Comparison of ENCODE assay signal across 8 mouse cellular contexts in genomic region chr6:52160511-52161335, GRCm38 (mm10). TPM values are rescaled to one million over a fixed set of nuclear protein-coding genes. Genes with fewer than 3 reads are reported as not detected.
A peak's percentile ranks its signal among the peaks of the same experiment; 100 is the strongest.
DNase-seq lines count a peak whose midpoint lies in the region; ATAC-seq and TF ChIP-seq lines count a peak whose summit lies in the region.

No protein-coding gene starts in this region.

- under 1% methylated on average over 30 of the region's 30 CpGs for WGBS in forebrain, embryonic 11.5 days
- 1% methylated on average over 30 of the region's 30 CpGs for WGBS in forebrain, embryonic 15.5 days
- 2% methylated on average over 30 of the region's 30 CpGs for WGBS in intestine, embryonic 15.5 days
- WGBS in liver, postnatal 0 days (ENCODE audit: insufficient replicate concordance): 15% methylated on average over 30 of the region's 30 CpGs

- no peak for TF ChIP-seq EP300 in liver, postnatal 0 days (IDR thresholded peaks at IDR 0.05; ENCODE audit: low read depth)

- ATAC-seq in forebrain, embryonic 11.5 days (replicated peaks; ENCODE audit: low FRiP score): no peak
- ATAC-seq in forebrain, embryonic 15.5 days (replicated peaks): no peak
- peak; percentile 29 for ATAC-seq in intestine, embryonic 15.5 days
- no peak for ATAC-seq in liver, postnatal 0 days

- no peaks in the 10 kb centered on the region for H3K9me3 ChIP-seq in forebrain, embryonic 11.5 days (ENCODE audit: control insufficient read depth, low read length)
- H3K9me3 ChIP-seq in forebrain, embryonic 15.5 days: no peaks in the 10 kb centered on the region
- no peaks in the 10 kb centered on the region for H3K9me3 ChIP-seq in intestine, embryonic 15.5 days
- H3K9me3 ChIP-seq in liver, postnatal 0 days (ENCODE audit: low read length): no peaks in the 10 kb centered on the region

- no peak overlapping the region for H3K4me2 ChIP-seq in forebrain, embryonic 11.5 days (ENCODE audit: low read depth, low read length, severe bottlenecking)
- H3K4me2 ChIP-seq in forebrain, embryonic 15.5 days (replicated peaks): no peak overlapping the region
- peak overlapping the region; percentile 89 for H3K4me2 ChIP-seq in intestine, embryonic 15.5 days (replicated peaks)
- peak overlapping the region; percentile 54 for H3K4me2 ChIP-seq in liver, postnatal 0 days (ENCODE audit: low read depth, low read length)

- peak; percentile 62 for DNase-seq in forebrain, embryonic 11.5 days (ENCODE audit: low spot score)
- peak; percentile 76 for DNase-seq in embryo, embryonic 10 days (ENCODE audit: low spot score)
- no peak for DNase-seq in liver, postnatal 0 days
- DNase-seq in cerebellum, postnatal 25 days: no peak
- DNase-seq in thymus, postnatal 10 days (ENCODE audit: low spot score in 2 of 2): no peak
- DNase-seq in frontal cortex, postnatal 10 days (ENCODE audit: low spot score in 2 of 2): no peak

- peaks cover 9% of the 10 kb centered on the region for H3K4me1 ChIP-seq in forebrain, embryonic 11.5 days (replicated peaks; ENCODE audit: control insufficient read depth, insufficient read depth, low read length)
- H3K4me1 ChIP-seq in forebrain, embryonic 15.5 days: peaks cover 14% of the 10 kb centered on the region
- peaks cover 49% of the 10 kb centered on the region for H3K4me1 ChIP-seq in intestine, embryonic 15.5 days (replicated peaks)
- H3K4me1 ChIP-seq in liver, postnatal 0 days (ENCODE audit: insufficient read depth): peaks cover 9% of the 10 kb centered on the region

- H3K36me3 ChIP-seq in forebrain, embryonic 11.5 days (ENCODE audit: control insufficient read depth, insufficient read depth, low read length): no peaks in the 10 kb centered on the region
- no peaks in the 10 kb centered on the region for H3K36me3 ChIP-seq in forebrain, embryonic 15.5 days
- H3K36me3 ChIP-seq in intestine, embryonic 15.5 days: no peaks in the 10 kb centered on the region
- H3K36me3 ChIP-seq in liver, postnatal 0 days (replicated peaks; ENCODE audit: insufficient read depth, low read length): no peaks in the 10 kb centered on the region

- peaks cover 96% of the 10 kb centered on the region for H3K27me3 ChIP-seq in forebrain, embryonic 11.5 days (ENCODE audit: control insufficient read depth, insufficient read depth, low read length)
- H3K27me3 ChIP-seq in forebrain, embryonic 15.5 days: peaks cover 95% of the 10 kb centered on the region
- peaks cover 33% of the 10 kb centered on the region for H3K27me3 ChIP-seq in intestine, embryonic 15.5 days (replicated peaks)
- peaks cover 98% of the 10 kb centered on the region for H3K27me3 ChIP-seq in liver, postnatal 0 days (ENCODE audit: insufficient read depth, low read length)

- TF ChIP-seq CTCF in liver, postnatal 0 days (IDR thresholded peaks at IDR 0.05; ENCODE audit: low read depth): no peak

- no peak overlapping the region for H3K27ac ChIP-seq in forebrain, embryonic 11.5 days (ENCODE audit: low read depth, low read length)
- H3K27ac ChIP-seq in forebrain, embryonic 15.5 days (replicated peaks): no peak overlapping the region
- peak overlapping the region; percentile 88 for H3K27ac ChIP-seq in intestine, embryonic 15.5 days
- H3K27ac ChIP-seq in liver, postnatal 0 days (ENCODE audit: low read depth): peak overlapping the region; percentile 44; the same call in 1 of the 2 replicates

- H3K9ac ChIP-seq in forebrain, embryonic 11.5 days (ENCODE audit: low read length): no peak overlapping the region
- no peak overlapping the region for H3K9ac ChIP-seq in forebrain, embryonic 15.5 days (replicated peaks)
- H3K9ac ChIP-seq in intestine, embryonic 15.5 days: peak overlapping the region; percentile 51
- no peak overlapping the region for H3K9ac ChIP-seq in liver, postnatal 0 days (replicated peaks)

- no peak overlapping the region for H3K4me3 ChIP-seq in forebrain, embryonic 11.5 days (ENCODE audit: low read depth, low read length)
- H3K4me3 ChIP-seq in forebrain, embryonic 15.5 days: no peak overlapping the region
- H3K4me3 ChIP-seq in intestine, embryonic 15.5 days (replicated peaks): peak overlapping the region; percentile 68
- no peak overlapping the region; the same call in 1 of the 2 replicates for H3K4me3 ChIP-seq in liver, postnatal 0 days (ENCODE audit: low read depth, low read length)

RNA-seq across cellular contexts. Expression of gene Hoxa1, which starts 2.6 kb away (rescaled TPM):
- polyA plus RNA-seq in forebrain, embryonic 11.5 days (2014; fragmentation: Nextera tagmentation; extraction: Ambion mirVana): 0.43 TPM in 1 of 2 replicates, not detected in the other
- not detected in 2 replicates for polyA plus RNA-seq in forebrain, embryonic 15.5 days (2015; fragmentation: Nextera tagmentation; extraction: Ambion mirVana)
- polyA plus RNA-seq in intestine, embryonic 15.5 days (2015; fragmentation: Nextera tagmentation; extraction: Ambion mirVana): 0.86 and 1.2 TPM in 2 replicates
- 0.11 and 0.16 TPM in 2 replicates for polyA plus RNA-seq in liver, postnatal 0 days (2015; fragmentation: Nextera tagmentation; extraction: Ambion mirVana)

RNA-seq across cellular contexts. Expression of gene Hoxa2, which starts 3.9 kb away (rescaled TPM):
- not detected in 2 replicates for polyA plus RNA-seq in forebrain, embryonic 11.5 days (2014; fragmentation: Nextera tagmentation; extraction: Ambion mirVana)
- polyA plus RNA-seq in forebrain, embryonic 15.5 days (2015; fragmentation: Nextera tagmentation; extraction: Ambion mirVana): not detected in 2 replicates
- 7.4 and 8.6 TPM in 2 replicates for polyA plus RNA-seq in intestine, embryonic 15.5 days (2015; fragmentation: Nextera tagmentation; extraction: Ambion mirVana)
- 0.39 and 0.63 TPM in 2 replicates for polyA plus RNA-seq in liver, postnatal 0 days (2015; fragmentation: Nextera tagmentation; extraction: Ambion mirVana)

RNA-seq across cellular contexts. Expression of gene 5730596B20Rik, which starts 16.6 kb away (rescaled TPM):
- not detected in 2 replicates for polyA plus RNA-seq in forebrain, embryonic 11.5 days (2014; fragmentation: Nextera tagmentation; extraction: Ambion mirVana)
- polyA plus RNA-seq in forebrain, embryonic 15.5 days (2015; fragmentation: Nextera tagmentation; extraction: Ambion mirVana): not detected in 2 replicates
- 1.9 and 2.0 TPM in 2 replicates for polyA plus RNA-seq in intestine, embryonic 15.5 days (2015; fragmentation: Nextera tagmentation; extraction: Ambion mirVana)
- not detected in 2 replicates for polyA plus RNA-seq in liver, postnatal 0 days (2015; fragmentation: Nextera tagmentation; extraction: Ambion mirVana)

RNA-seq across cellular contexts. Expression of gene Hoxa4, which starts 30.8 kb away (rescaled TPM):
- polyA plus RNA-seq in forebrain, embryonic 11.5 days (2014; fragmentation: Nextera tagmentation; extraction: Ambion mirVana): not detected in 2 replicates
- polyA plus RNA-seq in forebrain, embryonic 15.5 days (2015; fragmentation: Nextera tagmentation; extraction: Ambion mirVana): not detected in 2 replicates
- 3.7 and 4.5 TPM in 2 replicates for polyA plus RNA-seq in intestine, embryonic 15.5 days (2015; fragmentation: Nextera tagmentation; extraction: Ambion mirVana)
- polyA plus RNA-seq in liver, postnatal 0 days (2015; fragmentation: Nextera tagmentation; extraction: Ambion mirVana): 0.13 and 0.30 TPM in 2 replicates

RNA-seq across cellular contexts. Expression of gene Hoxa5, which starts 43.7 kb away (rescaled TPM):
- polyA plus RNA-seq in forebrain, embryonic 11.5 days (2014; fragmentation: Nextera tagmentation; extraction: Ambion mirVana): not detected in 2 replicates
- not detected in 2 replicates for polyA plus RNA-seq in forebrain, embryonic 15.5 days (2015; fragmentation: Nextera tagmentation; extraction: Ambion mirVana)
- 22.9 and 25.1 TPM in 2 replicates for polyA plus RNA-seq in intestine, embryonic 15.5 days (2015; fragmentation: Nextera tagmentation; extraction: Ambion mirVana)
- 0.58 and 0.73 TPM in 2 replicates for polyA plus RNA-seq in liver, postnatal 0 days (2015; fragmentation: Nextera tagmentation; extraction: Ambion mirVana)

Comparison
In these comparisons a context has a peak if more than half of its experiments do, and no peak if none do; other contexts are left out.
1. DNase-seq: peak in forebrain, embryonic 11.5 days (single experiment) and embryo, embryonic 10 days (single experiment); none in liver, postnatal 0 days (single experiment), cerebellum, postnatal 25 days (0 of 2), thymus, postnatal 10 days (0 of 2) and frontal cortex, postnatal 10 days (0 of 2).
2. H3K27ac ChIP-seq: peak in intestine, embryonic 15.5 days (single experiment) and liver, postnatal 0 days (single experiment); none in forebrain, embryonic 11.5 days (single experiment) and forebrain, embryonic 15.5 days (single experiment).
3. H3K4me2 ChIP-seq: peak in intestine, embryonic 15.5 days (single experiment) and liver, postnatal 0 days (single experiment); none in forebrain, embryonic 11.5 days (single experiment) and forebrain, embryonic 15.5 days (single experiment).